Mouse (Mus musculus) neural tube, embryonic 10.5 days (tissue): ENCODE data around the gene Pik3r2.
A peak's percentile ranks its signal among the peaks of the same experiment; 100 is the strongest.

Experiments used
- DNase-seq: peaks from one replicate; pipeline ENCODE4 v3.0.0-alpha.2; 2017; ENCODE audit warnings: low spot score; ENCODE audit errors: extremely low spot score

The Pik3r2 gene

GRCm38 (mm10) chr8:70773833-70774232 lies 2.7 kb downstream of the Pik3r2 start:
- DNase-seq, result no peak

- DNase-seq, result no peak
These were observed 3.1 kb downstream of the Pik3r2 start for GRCm38 (mm10) chr8:70773410-70773809.

GRCm38 (mm10) chr8:70772890-70773289 lies 3.6 kb downstream of the Pik3r2 start:
- no peak for DNase-seq

- no peak for DNase-seq
These were observed 4.4 kb downstream of the Pik3r2 start for GRCm38 (mm10) chr8:70772075-70772474.

GRCm38 (mm10) chr8:70771217-70771616 lies 5.3 kb downstream of the Pik3r2 start:
- DNase-seq, result no peak

GRCm38 (mm10) chr8:70770748-70771147 lies 5.8 kb downstream of the Pik3r2 start:
- DNase-seq, result no peak

GRCm38 (mm10) chr8:70769858-70770257 lies 6.7 kb downstream of the Pik3r2 start:
- no peak for DNase-seq

- DNase-seq, result peak; percentile 95
These were observed 7.2 kb downstream of the Pik3r2 start for GRCm38 (mm10) chr8:70769359-70769758.

- no peak for DNase-seq
These were observed 7.6 kb downstream of the Pik3r2 start for GRCm38 (mm10) chr8:70768956-70769355.

- no peak for DNase-seq
These were observed 8.2 kb downstream of the Pik3r2 start for GRCm38 (mm10) chr8:70768231-70768776.

- DNase-seq, result no peak
These were observed 9.0 kb downstream of the Pik3r2 start for GRCm38 (mm10) chr8:70767503-70767902.

- DNase-seq, result peak; percentile 69
These were observed 9.7 kb downstream of the Pik3r2 start for GRCm38 (mm10) chr8:70766571-70767440.

- DNase-seq, result peak; percentile 61
These were observed 10.5 kb downstream of the Pik3r2 start for GRCm38 (mm10) chr8:70765838-70766570.

GRCm38 (mm10) chr8:70765329-70765728 lies 11.2 kb downstream of the Pik3r2 start:
- no peak for DNase-seq

GRCm38 (mm10) chr8:70764676-70765075 lies 11.8 kb downstream of the Pik3r2 start:
- DNase-seq, result no peak

GRCm38 (mm10) chr8:70764026-70764425 lies 12.5 kb downstream of the Pik3r2 start:
- DNase-seq, result no peak

- DNase-seq, result peak; percentile 64
These were observed 13.2 kb downstream of the Pik3r2 start for GRCm38 (mm10) chr8:70763354-70763753.

- DNase-seq, result no peak
These were observed 14.4 kb downstream of the Pik3r2 start for GRCm38 (mm10) chr8:70762118-70762517.

- peak; percentile 91 for DNase-seq
These were observed 15.6 kb downstream of the Pik3r2 start, which contains the start of gene Mpv17l2 for GRCm38 (mm10) chr8:70760775-70761406. Gene Mpv17l2 (minus strand): TSS chr8:70760946.

- peak; percentile 48 for DNase-seq
These were observed 16.2 kb downstream of the Pik3r2 start for GRCm38 (mm10) chr8:70760350-70760749.
